Mouse (Mus musculus): ENCODE measurements around the gene Cfap298. TPM values are rescaled to one million over a fixed set of nuclear protein-coding genes. Genes with fewer than 3 reads are reported as not detected.

Gene Cfap298
- polyA plus RNA-seq, 1 experiment: 9.4 TPM

GRCm38 (mm10) chr16:90950354-90950963 is 15.5 kb upstream of the Cfap298 start:
- H3K4me1 ChIP-seq (ENCODE audit: control insufficient read depth, insufficient read depth, low read length): no peaks in the 10 kb centered on the region
- no peak overlapping the region for H3K4me3 ChIP-seq (ENCODE audit: insufficient read depth, low read length)
- no peak overlapping the region for H3K27ac ChIP-seq (ENCODE audit: insufficient read depth, low read depth, low read length)
- TF ChIP-seq CTCF (IDR thresholded peaks at IDR 0.05; ENCODE audit: low read depth, low read length): no peak
- TF ChIP-seq POLR2A (IDR thresholded peaks at IDR 0.05; ENCODE audit: borderline replicate concordance, low read depth, low read length): no peak

GRCm38 (mm10) chr16:90946977-90947376 is 12.1 kb upstream of the Cfap298 start:
- H3K27ac ChIP-seq (ENCODE audit: insufficient read depth, low read depth, low read length): no peak overlapping the region
- TF ChIP-seq POLR2A (IDR thresholded peaks at IDR 0.05; ENCODE audit: borderline replicate concordance, low read depth, low read length) (no peak), CTCF (IDR thresholded peaks at IDR 0.05; ENCODE audit: low read depth, low read length) (no peak)
- no peak overlapping the region for H3K4me3 ChIP-seq (ENCODE audit: insufficient read depth, low read length)
- no peaks in the 10 kb centered on the region for H3K4me1 ChIP-seq (ENCODE audit: control insufficient read depth, insufficient read depth, low read length)

DNA sequence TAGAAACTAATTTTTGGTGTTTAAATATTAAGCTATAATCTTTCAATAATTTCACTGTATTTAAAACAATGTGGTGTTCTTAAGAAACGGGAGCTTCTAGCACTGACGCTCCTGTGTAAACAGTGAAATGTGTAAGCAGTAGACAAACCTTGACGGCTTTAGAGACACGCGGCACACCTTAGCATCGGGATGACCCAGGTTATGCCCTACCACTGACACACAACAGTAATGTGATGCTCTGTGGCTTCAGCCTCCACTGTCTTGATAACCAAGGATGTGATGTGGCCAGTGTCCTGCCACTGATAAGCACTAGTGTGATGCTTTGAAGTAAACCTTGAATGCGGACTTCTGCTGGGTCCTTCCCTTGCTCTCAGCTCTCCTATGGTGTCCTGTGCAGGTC is 6.3 kb upstream of the Cfap298 start:
- TF ChIP-seq CTCF (IDR thresholded peaks at IDR 0.05; ENCODE audit: low read depth, low read length) (no peak), POLR2A (IDR thresholded peaks at IDR 0.05; ENCODE audit: borderline replicate concordance, low read depth, low read length) (no peak)
- H3K4me1 ChIP-seq (ENCODE audit: control insufficient read depth, insufficient read depth, low read length): no peaks in the 10 kb centered on the region
- H3K27ac ChIP-seq (ENCODE audit: insufficient read depth, low read depth, low read length): no peak overlapping the region
- no peak overlapping the region for H3K4me3 ChIP-seq (ENCODE audit: insufficient read depth, low read length)

DNA sequence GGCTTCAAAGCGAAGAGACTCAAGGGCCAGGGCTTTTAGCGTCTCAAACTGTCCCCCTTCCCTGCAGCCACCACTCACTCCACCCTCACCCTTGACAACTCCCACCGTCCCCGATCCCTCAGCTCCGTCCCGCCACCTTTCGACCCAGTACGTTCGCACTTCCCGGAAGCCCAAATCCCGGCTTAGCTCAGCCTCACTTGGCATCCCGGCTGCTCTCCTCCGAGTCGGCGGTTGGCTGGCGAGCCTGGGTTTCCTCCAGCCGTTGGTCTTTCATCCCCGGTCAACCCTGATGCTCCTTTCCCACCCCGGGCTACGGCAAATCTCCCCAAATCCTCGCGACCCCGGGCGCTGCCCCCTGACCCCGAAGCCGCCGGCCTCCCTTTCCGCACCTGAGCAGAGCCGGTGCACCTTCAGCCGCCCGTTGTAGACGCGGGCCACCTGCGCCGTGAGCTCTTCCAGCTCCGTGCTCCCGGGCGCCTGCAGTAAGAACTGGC is 674 bp downstream of the Cfap298 start:
- Histone ChIP-seq H3K4me1 (ENCODE audit: control insufficient read depth, insufficient read depth, low read length) (peaks cover 3% of the 10 kb centered on the region; the same call in 1 of the 2 replicates), H3K27ac (ENCODE audit: insufficient read depth, low read depth, low read length) (peak overlapping the region; percentile 33), H3K4me3 (ENCODE audit: insufficient read depth, low read length) (peak overlapping the region; percentile 93)

DNA sequence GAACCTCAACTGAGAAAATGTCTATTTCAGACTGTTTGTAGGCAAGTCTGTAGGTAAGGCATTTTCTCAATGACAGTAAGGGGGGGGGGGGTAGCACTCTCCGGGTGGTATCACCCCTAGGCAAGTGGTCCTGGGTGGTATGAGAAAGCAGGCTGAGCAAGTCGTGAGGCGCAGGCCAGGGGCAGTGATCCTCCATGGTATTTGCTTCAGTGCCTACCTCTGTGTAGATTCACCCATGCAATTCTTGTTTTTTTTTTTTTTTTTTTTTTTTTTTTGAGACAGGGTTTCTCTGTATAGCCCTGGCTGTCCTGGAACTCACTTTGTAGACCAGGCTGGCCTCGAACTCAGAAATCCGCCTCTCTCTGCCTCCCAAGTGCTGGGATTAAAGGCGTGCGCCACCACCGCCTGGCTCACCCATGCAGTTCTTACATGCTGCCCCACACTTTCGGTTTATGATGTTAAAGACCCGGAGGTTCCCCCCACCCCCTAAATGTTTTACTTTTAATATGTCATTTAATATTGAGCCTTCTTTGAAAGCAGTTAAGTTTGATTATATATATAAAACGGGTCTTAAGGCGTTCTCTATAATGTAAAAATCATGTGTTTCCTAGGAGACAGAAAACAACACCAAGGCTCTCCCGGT is 1.3 kb downstream of the Cfap298 start:
- TF ChIP-seq CTCF (IDR thresholded peaks at IDR 0.05; ENCODE audit: low read depth, low read length) (no peak), POLR2A (IDR thresholded peaks at IDR 0.05; ENCODE audit: borderline replicate concordance, low read depth, low read length) (no peak)
- Histone ChIP-seq H3K4me3 (ENCODE audit: insufficient read depth, low read length) (peak overlapping the region; percentile 93), H3K27ac (ENCODE audit: insufficient read depth, low read depth, low read length) (peak overlapping the region; percentile 33; the same call in 1 of the 2 replicates), H3K4me1 (ENCODE audit: control insufficient read depth, insufficient read depth, low read length) (peaks cover 3% of the 10 kb centered on the region; the same call in 1 of the 2 replicates)

More for the DNA sequence above, 674 bp downstream of the Cfap298 start:
- TF ChIP-seq POLR2A (IDR thresholded peaks at IDR 0.05; ENCODE audit: borderline replicate concordance, low read depth, low read length): no peak
- TF ChIP-seq CTCF (IDR thresholded peaks at IDR 0.05; ENCODE audit: low read depth, low read length): no peak

DNA sequence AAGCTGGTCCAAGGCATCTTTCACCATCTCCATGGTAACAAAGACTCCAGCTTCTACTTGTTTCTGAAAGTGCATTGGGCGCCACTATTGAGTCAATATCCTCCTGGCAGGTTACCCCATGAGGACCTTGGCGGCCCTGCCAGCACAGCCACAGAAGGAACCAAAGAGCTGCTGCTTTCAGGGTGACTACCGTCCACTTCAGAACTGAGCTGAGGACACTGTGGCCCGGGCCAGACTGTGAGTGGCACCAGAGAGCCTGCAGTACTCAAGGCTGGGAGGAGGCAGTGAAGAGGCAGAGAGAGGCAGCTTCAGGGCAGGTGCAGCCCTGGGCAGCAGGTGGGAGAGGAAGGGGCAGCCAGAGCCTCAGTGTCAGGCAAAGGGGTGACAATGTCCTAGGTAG is 7.5 kb downstream of the Cfap298 start:
- no peaks in the 10 kb centered on the region for H3K4me1 ChIP-seq (ENCODE audit: control insufficient read depth, insufficient read depth, low read length)
- no peak overlapping the region for H3K27ac ChIP-seq (ENCODE audit: insufficient read depth, low read depth, low read length)
- no peak overlapping the region for H3K4me3 ChIP-seq (ENCODE audit: insufficient read depth, low read length)
- TF ChIP-seq CTCF (IDR thresholded peaks at IDR 0.05; ENCODE audit: low read depth, low read length) (no peak), POLR2A (IDR thresholded peaks at IDR 0.05; ENCODE audit: borderline replicate concordance, low read depth, low read length) (no peak)

DNA sequence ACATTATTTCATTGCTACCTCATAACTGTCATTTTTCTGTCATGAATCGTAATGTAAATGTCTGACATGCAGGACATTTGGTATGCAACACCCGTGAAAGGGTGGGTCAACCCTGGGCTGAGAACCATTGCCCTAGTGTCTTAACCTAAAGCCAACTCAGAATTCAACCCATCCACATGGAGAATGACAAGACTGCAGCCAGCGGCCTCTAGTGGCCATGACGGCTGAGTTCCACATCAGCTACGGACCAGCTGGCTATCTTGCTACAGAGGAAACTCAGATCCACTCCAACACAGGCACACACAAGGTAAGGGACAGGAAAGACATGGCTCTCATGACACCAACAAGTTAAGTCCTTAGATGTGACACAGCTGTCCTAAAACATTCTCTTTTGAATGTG is 9.5 kb downstream of the Cfap298 start:
- Histone ChIP-seq H3K27ac (ENCODE audit: insufficient read depth, low read depth, low read length) (no peak overlapping the region), H3K4me1 (ENCODE audit: control insufficient read depth, insufficient read depth, low read length) (no peaks in the 10 kb centered on the region), H3K4me3 (ENCODE audit: insufficient read depth, low read length) (no peak overlapping the region)
- no peak for TF ChIP-seq POLR2A (IDR thresholded peaks at IDR 0.05; ENCODE audit: borderline replicate concordance, low read depth, low read length)
- TF ChIP-seq CTCF (IDR thresholded peaks at IDR 0.05; ENCODE audit: low read depth, low read length): peak; percentile 90

DNA sequence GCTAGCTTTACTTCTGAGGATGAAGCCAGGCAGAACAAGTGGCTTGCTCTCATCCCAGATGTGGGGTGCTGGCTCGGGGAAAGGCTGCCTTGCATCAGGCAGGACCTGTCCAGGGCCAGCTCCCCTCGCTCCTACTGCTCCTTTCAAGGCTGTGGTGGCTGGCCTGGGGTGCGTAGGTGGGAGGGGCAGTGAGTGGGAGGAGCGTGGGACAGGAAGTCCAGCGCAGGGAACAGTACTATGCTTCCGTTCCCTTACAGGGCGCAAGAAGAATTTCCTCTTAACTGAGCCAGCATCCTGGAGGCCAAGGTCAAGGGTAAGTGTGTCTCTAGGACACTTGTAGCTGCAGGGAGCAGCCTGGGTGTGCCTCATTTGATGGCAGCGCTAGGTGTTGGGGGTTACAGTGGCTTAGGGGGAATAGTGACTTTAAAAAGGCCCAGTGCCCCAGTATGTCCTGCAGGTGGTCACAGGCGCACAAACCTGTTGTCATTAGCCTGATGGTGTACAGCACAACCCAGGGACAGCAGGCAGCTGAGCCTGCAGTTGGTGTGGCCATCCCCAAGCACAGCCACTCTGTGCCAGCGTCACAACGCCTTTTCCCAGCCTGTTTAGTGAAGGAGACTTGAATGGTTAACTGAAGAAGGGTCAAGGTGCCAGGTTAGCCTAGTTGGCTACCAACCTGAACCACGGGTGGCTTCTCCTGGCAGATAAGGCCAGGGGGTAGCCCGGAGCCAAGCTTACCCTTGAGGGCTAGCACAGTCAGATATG is 10.1 kb downstream of the Cfap298 start:
- no peaks in the 10 kb centered on the region for H3K4me1 ChIP-seq (ENCODE audit: control insufficient read depth, insufficient read depth, low read length)
- no peak for TF ChIP-seq CTCF (IDR thresholded peaks at IDR 0.05; ENCODE audit: low read depth, low read length)
- TF ChIP-seq POLR2A (IDR thresholded peaks at IDR 0.05; ENCODE audit: borderline replicate concordance, low read depth, low read length): no peak
- H3K4me3 ChIP-seq (ENCODE audit: insufficient read depth, low read length): no peak overlapping the region
- H3K27ac ChIP-seq (ENCODE audit: insufficient read depth, low read depth, low read length): no peak overlapping the region

DNA sequence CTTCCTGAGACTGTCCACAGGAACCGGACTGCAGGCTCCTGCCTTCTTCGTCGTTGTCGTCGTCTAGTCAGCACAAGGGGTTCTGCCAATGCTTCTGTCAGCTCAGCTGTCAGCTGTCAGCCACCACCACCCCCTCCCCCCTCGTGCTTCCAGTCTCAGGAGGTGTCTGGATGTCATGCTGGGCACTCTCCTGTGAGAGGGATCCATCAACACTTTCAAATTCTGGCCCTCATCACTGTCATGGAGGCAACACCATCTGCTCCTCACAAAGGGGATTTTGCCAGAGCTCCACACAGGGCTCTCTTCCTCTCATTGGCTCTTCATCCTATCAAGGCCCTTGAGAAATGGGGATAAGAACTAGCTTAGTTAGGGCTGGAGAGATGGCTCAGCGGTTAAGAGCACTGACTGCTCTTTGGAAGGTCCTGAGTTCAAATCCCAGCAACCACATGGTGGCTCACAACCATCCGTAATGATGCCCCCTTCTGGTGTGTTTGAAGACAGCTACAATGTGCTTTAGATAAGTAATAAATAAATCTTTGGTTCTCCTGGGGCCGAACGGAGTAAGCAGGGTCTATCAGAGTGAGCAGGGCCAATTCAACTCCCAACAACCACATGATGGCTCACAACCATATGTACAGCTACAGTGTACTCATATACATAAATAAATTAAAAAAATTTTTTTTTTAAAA is 13.3 kb downstream of the Cfap298 start:
- H3K4me1 ChIP-seq (ENCODE audit: control insufficient read depth, insufficient read depth, low read length): no peaks in the 10 kb centered on the region
- H3K4me3 ChIP-seq (ENCODE audit: insufficient read depth, low read length): no peak overlapping the region
- TF ChIP-seq CTCF (IDR thresholded peaks at IDR 0.05; ENCODE audit: low read depth, low read length): no peak
- no peak for TF ChIP-seq POLR2A (IDR thresholded peaks at IDR 0.05; ENCODE audit: borderline replicate concordance, low read depth, low read length)
- no peak overlapping the region for H3K27ac ChIP-seq (ENCODE audit: insufficient read depth, low read depth, low read length)
